Mouse (Mus musculus) hindbrain, embryonic 11.5 days (tissue): ENCODE results near the gene Lck. TPM values are rescaled to one million over a fixed set of nuclear protein-coding genes. Genes with fewer than 3 reads are reported as not detected.

Source experiments
- ATAC-seq: fragments of 200-750 bp; cut with Nextera tagmentation; 2 replicates; pipeline ENCODE4 v1.8.0; 2017; ENCODE audit warnings: mild to moderate bottlenecking, moderate TSS enrichment, moderate library complexity; ENCODE audit not compliant: low FRiP score
- DNase-seq: peaks from one replicate; pipeline ENCODE4 v3.0.0-alpha.2; 2015; ENCODE audit warnings: low spot score
- H3K27ac ChIP-seq: fragments of 300-500 bp; sonication (generic); 2 replicates; pipeline ENCODE4 v1.5.1; 2014; ENCODE audit warnings: mild to moderate bottlenecking, low read depth, low read length
- H3K27me3 ChIP-seq: fragments of 300-500 bp; sonication (generic); 2 replicates; pipeline ENCODE4 v1.6.1; 2014; ENCODE audit warnings: mild to moderate bottlenecking, low read length, moderate library complexity, mixed read lengths; ENCODE audit not compliant: control insufficient read depth, insufficient read depth
- H3K36me3 ChIP-seq: fragments of 300-500 bp; sonication (generic); 2 replicates; pipeline ENCODE4 v1.6.1; 2014; ENCODE audit warnings: mild to moderate bottlenecking, low read length, moderate library complexity, mixed read lengths; ENCODE audit not compliant: control insufficient read depth, insufficient read depth
- H3K4me1 ChIP-seq: fragments of 300-500 bp; sonication (generic); replicated peaks from 2 replicates; pipeline ENCODE4 v1.6.1; 2014; ENCODE audit warnings: low read length, mixed read lengths; ENCODE audit not compliant: control insufficient read depth, insufficient read depth
- H3K4me2 ChIP-seq: fragments of 300-500 bp; sonication (generic); replicated peaks from 2 replicates; pipeline ENCODE4 v1.6.1; 2014; ENCODE audit warnings: mild to moderate bottlenecking, low read depth, low read length
- H3K4me3 ChIP-seq: fragments of 300-500 bp; sonication (generic); 2 replicates; pipeline ENCODE4 v1.5.1; 2014; ENCODE audit warnings: low read depth, low read length
- H3K9ac ChIP-seq: fragments of 300-500 bp; sonication (generic); 2 replicates; pipeline ENCODE4 v1.6.1; 2014; ENCODE audit warnings: low read depth, low read length
- H3K9me3 ChIP-seq: fragments of 300-500 bp; sonication (generic); 2 replicates; pipeline ENCODE4 v1.6.1; 2016; ENCODE audit warnings: low read length; ENCODE audit not compliant: control insufficient read depth
- WGBS: fragments of 180-500 bp; shearing (Covaris S2); extraction: QIAGEN DNeasy Blood & Tissue Kit; methylation state at CpG from one replicate; pipeline ENCODE4 v1.1.7; 2014; 5-methylcytosine and 5-hydroxymethylcytosine counted together
- polyA plus RNA-seq: library from polyadenylated mRNA; unstranded; fragments of >200 nt; fragmentation: Nextera tagmentation; extraction: Ambion mirVana; gene quantifications from 2 replicates; pipeline ENCODE4 v1.2.1, GENCODE M21; 2014

Gene Lck
- polyA plus RNA-seq, 1 experiment from 2014 or later: 5.8 TPM

GRCm38 (mm10) chr4:129568366-129568765 is 5.1 kb downstream of the Lck start:
- Histone ChIP-seq H3K27ac (no peak overlapping the region), H3K9me3 (no peaks in the 10 kb centered on the region), H3K4me3 (no peak overlapping the region), H3K4me1 (no peaks in the 10 kb centered on the region), H3K9ac (no peak overlapping the region), H3K36me3 (no peaks in the 10 kb centered on the region), H3K4me2 (no peak overlapping the region), H3K27me3 (no peaks in the 10 kb centered on the region)
- 94% methylated on average over 7 of the region's 7 CpGs for WGBS
- DNase-seq (no peak), ATAC-seq (no peak)

GRCm38 (mm10) chr4:129565139-129565538 is 8.3 kb downstream of the Lck start:
- no peak overlapping the region for H3K4me3 ChIP-seq
- no peak for ATAC-seq
- 84% methylated on average over 6 of the region's 6 CpGs for WGBS
- H3K36me3 ChIP-seq: no peaks in the 10 kb centered on the region
- H3K4me1 ChIP-seq: no peaks in the 10 kb centered on the region
- no peak overlapping the region for H3K4me2 ChIP-seq
- no peak overlapping the region for H3K27ac ChIP-seq
- no peaks in the 10 kb centered on the region for H3K27me3 ChIP-seq
- no peaks in the 10 kb centered on the region for H3K9me3 ChIP-seq
- DNase-seq: no peak
- no peak overlapping the region for H3K9ac ChIP-seq

- Histone ChIP-seq H3K9me3 (no peaks in the 10 kb centered on the region), H3K4me3 (no peak overlapping the region), H3K4me1 (no peaks in the 10 kb centered on the region), H3K4me2 (no peak overlapping the region), H3K27me3 (no peaks in the 10 kb centered on the region), H3K36me3 (no peaks in the 10 kb centered on the region), H3K9ac (no peak overlapping the region), H3K27ac (no peak overlapping the region)
- DNase-seq (peak; percentile 34), ATAC-seq (no peak)
- 59% methylated on average over 8 of the region's 8 CpGs for WGBS
Measured at GRCm38 (mm10) chr4:129563718-129564117, 9.7 kb downstream of the Lck start.

GRCm38 (mm10) chr4:129561184-129561583 is 12.3 kb downstream of the Lck start:
- H3K36me3 ChIP-seq: no peaks in the 10 kb centered on the region
- ATAC-seq (no peak), DNase-seq (no peak)
- WGBS: 91% methylated on average over 5 of the region's 5 CpGs
- no peaks in the 10 kb centered on the region for H3K4me1 ChIP-seq
- H3K4me3 ChIP-seq: no peak overlapping the region
- H3K9ac ChIP-seq: no peak overlapping the region
- no peaks in the 10 kb centered on the region for H3K9me3 ChIP-seq
- H3K27ac ChIP-seq: no peak overlapping the region
- no peak overlapping the region for H3K4me2 ChIP-seq
- H3K27me3 ChIP-seq: no peaks in the 10 kb centered on the region

- no peaks in the 10 kb centered on the region for H3K36me3 ChIP-seq
- H3K9ac ChIP-seq: no peak overlapping the region
- no peaks in the 10 kb centered on the region for H3K9me3 ChIP-seq
- WGBS: 87% methylated on average over 12 of the region's 12 CpGs
- no peak overlapping the region for H3K4me2 ChIP-seq
- ATAC-seq (no peak), DNase-seq (no peak)
- no peaks in the 10 kb centered on the region for H3K27me3 ChIP-seq
- H3K4me1 ChIP-seq: no peaks in the 10 kb centered on the region
- no peak overlapping the region for H3K27ac ChIP-seq
- H3K4me3 ChIP-seq: no peak overlapping the region
Measured at GRCm38 (mm10) chr4:129558321-129558955, 15.0 kb downstream of the Lck start.

GRCm38 (mm10) chr4:129557256-129557808 is 16.1 kb downstream of the Lck start:
- WGBS: 79% methylated on average over 9 of the region's 9 CpGs
- no peaks in the 10 kb centered on the region for H3K27me3 ChIP-seq
- no peaks in the 10 kb centered on the region for H3K4me1 ChIP-seq
- no peaks in the 10 kb centered on the region for H3K9me3 ChIP-seq
- H3K9ac ChIP-seq: no peak overlapping the region
- DNase-seq: no peak
- H3K4me2 ChIP-seq: no peak overlapping the region; the same call in 1 of the 2 replicates
- no peak overlapping the region for H3K4me3 ChIP-seq
- H3K27ac ChIP-seq: no peak overlapping the region
- H3K36me3 ChIP-seq: no peaks in the 10 kb centered on the region
- 0 out of 2 replicates have a peak, but pooled peaks have one; percentile 4 for ATAC-seq

- Histone ChIP-seq H3K4me2 (peak overlapping the region; percentile 79), H3K27me3 (no peaks in the 10 kb centered on the region), H3K9ac (peak overlapping the region; percentile 38), H3K4me1 (no peaks in the 10 kb centered on the region), H3K9me3 (no peaks in the 10 kb centered on the region), H3K4me3 (peak overlapping the region; percentile 35), H3K27ac (no peak overlapping the region), H3K36me3 (no peaks in the 10 kb centered on the region)
- 8% methylated on average over 31 of the region's 33 CpGs for WGBS
- peak; percentile 94 for DNase-seq
- ATAC-seq: peak; percentile 74
Measured at GRCm38 (mm10) chr4:129556532-129557223, 16.8 kb downstream of the Lck start.

GRCm38 (mm10) chr4:129555862-129556531 is 17.4 kb downstream of the Lck start:
- Histone ChIP-seq H3K9ac (peak overlapping the region; percentile 44), H3K27me3 (no peaks in the 10 kb centered on the region), H3K27ac (no peak overlapping the region), H3K36me3 (no peaks in the 10 kb centered on the region), H3K9me3 (no peaks in the 10 kb centered on the region), H3K4me2 (peak overlapping the region; percentile 79), H3K4me1 (no peaks in the 10 kb centered on the region), H3K4me3 (peak overlapping the region; percentile 35)
- peak; percentile 69 for ATAC-seq
- peak; percentile 39 for DNase-seq
- under 1% methylated on average over 24 of the region's 24 CpGs for WGBS
